Mouse (Mus musculus): Measurements from ENCODE around the gene Tenm1. TPM values are rescaled to one million over a fixed set of nuclear protein-coding genes. Genes with fewer than 3 reads are reported as not detected.

Tenm1 gene
- polyA plus RNA-seq, 2 experiments, result 0.01 TPM; not detected in 1

- TF ChIP-seq CTCF (IDR thresholded peaks at IDR 0.05; ENCODE audit: low read depth), result no peak
- no peak for TF ChIP-seq EP300 (IDR thresholded peaks at IDR 0.05; ENCODE audit: low read depth)
- H3K27ac ChIP-seq, result no peak overlapping the region
- no peak for DNase-seq (ENCODE audit: low read depth in 3 of 3, low spot score in 3 of 3)
- H3K4me3 ChIP-seq (ENCODE audit: insufficient read depth in 1 of 2, low read depth in 2 of 2, low read length in 2 of 2), result no peak overlapping the region
- H3K4me1 ChIP-seq (replicated peaks; ENCODE audit: control insufficient read depth in 2 of 2, insufficient read depth in 2 of 2, low read length in 1 of 2), result no peaks in the 10 kb centered on the region
- ATAC-seq (ENCODE audit: insufficient read depth), result no peak
- no peaks in the 10 kb centered on the region for H3K36me3 ChIP-seq (replicated peaks; ENCODE audit: control insufficient read depth, insufficient read depth, low read depth)
- no peak overlapping the region for H3K4me2 ChIP-seq (ENCODE audit: low read depth)
- WGBS (ENCODE audit: insufficient replicate concordance), result 36% methylated on average over 1 of the region's 1 CpGs
- no peaks in the 10 kb centered on the region for H3K9me3 ChIP-seq (ENCODE audit: control insufficient read depth, low read length)
- no peak overlapping the region for H3K9ac ChIP-seq (replicated peaks)
- H3K27me3 ChIP-seq (ENCODE audit: control insufficient read depth, insufficient read depth, low read length), result no peaks in the 10 kb centered on the region
Measured at GRCm38 (mm10) chrX:43182975-43183374, 246.0 kb downstream of the Tenm1 start.

- Histone ChIP-seq H3K4me1 (replicated peaks; ENCODE audit: control insufficient read depth in 2 of 2, insufficient read depth in 2 of 2, low read length in 1 of 2) (no peaks in the 10 kb centered on the region), H3K9ac (replicated peaks) (no peak overlapping the region), H3K36me3 (replicated peaks; ENCODE audit: control insufficient read depth, insufficient read depth, low read depth) (no peaks in the 10 kb centered on the region), H3K9me3 (ENCODE audit: control insufficient read depth, low read length) (no peaks in the 10 kb centered on the region), H3K27me3 (ENCODE audit: control insufficient read depth, insufficient read depth, low read length) (no peaks in the 10 kb centered on the region), H3K4me3 (ENCODE audit: insufficient read depth in 1 of 2, low read depth in 2 of 2, low read length in 2 of 2) (no peak overlapping the region), H3K27ac (no peak overlapping the region), H3K4me2 (ENCODE audit: low read depth) (no peak overlapping the region)
- DNase-seq (ENCODE audit: low read depth in 3 of 3, low spot score in 3 of 3), result no peak
- WGBS (ENCODE audit: insufficient replicate concordance), result 55% methylated on average over 3 of the region's 3 CpGs
- TF ChIP-seq CTCF (IDR thresholded peaks at IDR 0.05; ENCODE audit: low read depth), result no peak
- TF ChIP-seq EP300 (IDR thresholded peaks at IDR 0.05; ENCODE audit: low read depth), result no peak
- no peak for ATAC-seq (ENCODE audit: insufficient read depth)
Measured at GRCm38 (mm10) chrX:43151561-43151960, 277.4 kb downstream of the Tenm1 start.

DNA sequence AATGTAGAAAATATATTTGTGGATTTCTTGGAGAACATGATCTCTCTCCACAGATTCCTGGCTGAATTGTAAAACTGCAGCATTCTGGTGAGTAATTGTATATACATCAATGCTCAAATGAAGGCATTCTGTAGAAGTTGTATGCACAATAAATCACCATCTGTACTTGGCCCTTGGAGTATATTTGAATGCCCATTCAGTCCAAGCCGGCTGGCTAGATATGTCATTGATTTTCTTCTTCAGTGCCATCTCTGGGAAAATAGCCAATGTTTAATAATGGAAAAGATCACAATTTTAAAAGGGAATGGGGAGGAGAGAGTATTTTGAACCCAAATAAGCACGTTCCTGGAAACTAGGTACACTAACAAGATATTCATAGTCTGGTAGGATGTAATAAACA, 299.2 kb downstream of the Tenm1 start:
- TF ChIP-seq CTCF (IDR thresholded peaks at IDR 0.05; ENCODE audit: low read depth) (no peak), EP300 (IDR thresholded peaks at IDR 0.05; ENCODE audit: low read depth) (no peak)
- Histone ChIP-seq H3K4me2 (ENCODE audit: low read depth) (no peak overlapping the region), H3K27me3 (ENCODE audit: control insufficient read depth, insufficient read depth, low read length) (no peaks in the 10 kb centered on the region), H3K4me1 (replicated peaks; ENCODE audit: control insufficient read depth in 2 of 2, insufficient read depth in 2 of 2, low read length in 1 of 2) (no peaks in the 10 kb centered on the region), H3K27ac (no peak overlapping the region), H3K4me3 (ENCODE audit: insufficient read depth in 1 of 2, low read depth in 2 of 2, low read length in 2 of 2) (no peak overlapping the region), H3K9me3 (ENCODE audit: control insufficient read depth, low read length) (no peaks in the 10 kb centered on the region), H3K9ac (replicated peaks) (no peak overlapping the region), H3K36me3 (replicated peaks; ENCODE audit: control insufficient read depth, insufficient read depth, low read depth) (no peaks in the 10 kb centered on the region)
- WGBS (ENCODE audit: insufficient replicate concordance), result 36% methylated on average over 2 of the region's 2 CpGs
- ATAC-seq (ENCODE audit: insufficient read depth) (no peak), DNase-seq (ENCODE audit: low read depth in 3 of 3, low spot score in 3 of 3) (no peak)

GRCm38 (mm10) chrX:43122491-43122890, 306.4 kb downstream of the Tenm1 start:
- Histone ChIP-seq H3K9me3 (ENCODE audit: control insufficient read depth, low read length) (no peaks in the 10 kb centered on the region), H3K9ac (replicated peaks) (no peak overlapping the region), H3K27ac (no peak overlapping the region), H3K27me3 (ENCODE audit: control insufficient read depth, insufficient read depth, low read length) (no peaks in the 10 kb centered on the region), H3K36me3 (replicated peaks; ENCODE audit: control insufficient read depth, insufficient read depth, low read depth) (no peaks in the 10 kb centered on the region), H3K4me3 (ENCODE audit: insufficient read depth in 1 of 2, low read depth in 2 of 2, low read length in 2 of 2) (no peak overlapping the region), H3K4me2 (ENCODE audit: low read depth) (no peak overlapping the region), H3K4me1 (replicated peaks; ENCODE audit: control insufficient read depth in 2 of 2, insufficient read depth in 2 of 2, low read length in 1 of 2) (no peaks in the 10 kb centered on the region)
- TF ChIP-seq EP300 (IDR thresholded peaks at IDR 0.05; ENCODE audit: low read depth) (no peak), CTCF (IDR thresholded peaks at IDR 0.05; ENCODE audit: low read depth) (no peak)
- ATAC-seq (ENCODE audit: insufficient read depth), result no peak
- no peak for DNase-seq (ENCODE audit: low read depth in 3 of 3, low spot score in 3 of 3)
- 27% methylated on average over 1 of the region's 1 CpGs for WGBS (ENCODE audit: insufficient replicate concordance)

- DNase-seq (ENCODE audit: low read depth in 3 of 3, low spot score in 3 of 3), result no peak
- TF ChIP-seq EP300 (IDR thresholded peaks at IDR 0.05; ENCODE audit: low read depth) (no peak), CTCF (IDR thresholded peaks at IDR 0.05; ENCODE audit: low read depth) (no peak)
- no peaks in the 10 kb centered on the region for H3K4me1 ChIP-seq (replicated peaks; ENCODE audit: control insufficient read depth in 2 of 2, insufficient read depth in 2 of 2, low read length in 1 of 2)
- H3K4me3 ChIP-seq (ENCODE audit: insufficient read depth in 1 of 2, low read depth in 2 of 2, low read length in 2 of 2), result no peak overlapping the region
- ATAC-seq (ENCODE audit: insufficient read depth), result no peak
- no peak overlapping the region for H3K4me2 ChIP-seq (ENCODE audit: low read depth)
- no peaks in the 10 kb centered on the region for H3K9me3 ChIP-seq (ENCODE audit: control insufficient read depth, low read length)
- 50% methylated on average over 1 of the region's 1 CpGs for WGBS (ENCODE audit: insufficient replicate concordance)
- no peaks in the 10 kb centered on the region for H3K27me3 ChIP-seq (ENCODE audit: control insufficient read depth, insufficient read depth, low read length)
- no peaks in the 10 kb centered on the region for H3K36me3 ChIP-seq (replicated peaks; ENCODE audit: control insufficient read depth, insufficient read depth, low read depth)
- H3K9ac ChIP-seq (replicated peaks), result no peak overlapping the region
- no peak overlapping the region for H3K27ac ChIP-seq
Measured at GRCm38 (mm10) chrX:43122001-43122400, 306.9 kb downstream of the Tenm1 start.
